In the genomic region with DNA sequence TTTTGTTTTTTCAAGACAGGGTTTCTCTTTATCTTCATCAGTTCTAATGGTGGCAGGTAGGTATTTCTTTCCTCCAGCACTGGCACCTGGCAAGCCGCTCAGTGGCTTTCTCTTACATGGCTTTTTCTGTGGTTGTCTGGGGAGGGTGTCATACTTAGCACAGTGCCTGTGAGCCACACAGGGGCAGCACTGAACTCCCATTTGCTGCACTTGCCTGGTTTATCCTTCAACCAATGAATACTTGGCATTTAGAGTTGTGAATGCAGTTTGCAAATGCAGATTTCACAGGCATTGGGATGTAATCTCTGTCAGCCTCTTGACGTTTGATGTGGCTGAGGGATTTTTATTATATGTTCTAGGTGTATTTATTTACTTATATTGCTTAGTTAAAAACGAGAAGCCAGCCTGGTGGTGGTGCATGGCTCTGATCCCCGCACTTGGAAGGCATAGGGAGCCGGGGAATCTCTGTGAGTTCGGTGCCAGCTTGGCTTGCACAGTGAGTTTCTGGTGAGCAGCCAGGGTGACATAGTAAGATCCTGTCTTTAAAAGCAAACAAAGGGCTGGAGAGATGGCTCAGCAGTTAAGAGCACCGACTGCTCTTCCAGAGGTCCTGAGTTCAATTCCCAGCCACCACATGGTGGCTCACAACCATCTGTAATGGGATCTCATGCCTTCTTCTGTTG, we compare ENCODE assay signal across 9 mouse cellular contexts. TPM values are rescaled to one million over a fixed set of nuclear protein-coding genes. Genes with fewer than 3 reads are reported as not detected.
DNase-seq lines count a peak whose midpoint lies in the region; ATAC-seq and TF ChIP-seq lines count a peak whose summit lies in the region.
"Had no signal": no experiment of that assay in that cellular context is flagged by ENCODE, and none has a peak within 500 bp of the region (broad histone marks: within the 10 kb centered on the region; RNA-seq: fewer than 3 reads in every experiment).

No protein-coding gene starts in this region.

- peak; percentile 66 for DNase-seq in cerebellum, adult 11-12 months
- DNase-seq in left cerebral cortex, adult 2 months (ENCODE audit: extremely low spot score in 1 of 2, low spot score in 2 of 2): no peak
- DNase-seq in left cerebral cortex, adult 8-10 months (ENCODE audit: low spot score in 2 of 2): no peak
- peak; percentile 77 for DNase-seq in adipocyte (ENCODE audit: low spot score)

- H3K27me3 ChIP-seq in midbrain, embryonic 15.5 days (replicated peaks): no peaks in the 10 kb centered on the region

- intact Hi-C loops in left cerebral cortex, adult 2 months (cut with DNase I): no loop called here

- no peaks in the 10 kb centered on the region for H3K9me3 ChIP-seq in midbrain, embryonic 15.5 days

- no peak overlapping the region for H3K9ac ChIP-seq in midbrain, embryonic 15.5 days

- H3K4me1 ChIP-seq in midbrain, embryonic 15.5 days: peaks cover 33% of the 10 kb centered on the region

- no peak overlapping the region for H3K4me3 ChIP-seq in left cerebral cortex, adult 2 months
- no peak overlapping the region for H3K4me3 ChIP-seq in midbrain, embryonic 15.5 days

- H3K4me2 ChIP-seq in midbrain, embryonic 15.5 days: no peak overlapping the region

- 63% methylated on average over 7 of the region's 7 CpGs for WGBS in midbrain, embryonic 15.5 days

- peak overlapping the region; percentile 47; the same call in 1 of the 2 replicates for H3K27ac ChIP-seq in left cerebral cortex, adult 2 months
- no peak overlapping the region; the same call in 1 of the 2 replicates for H3K27ac ChIP-seq in midbrain, embryonic 15.5 days

- ATAC-seq in cerebellum, adult (ENCODE audit: insufficient number of reproducible peaks, low FRiP score, low TSS enrichment): no peak
- peak; percentile 23 for ATAC-seq in inflammation-experienced regulatory T-cells, adult 6 months
- no peak for ATAC-seq in erythroid progenitor cell, adult 5-6 weeks (replicated peaks; ENCODE audit: low FRiP score, poor library complexity, severe bottlenecking)
- no peak for ATAC-seq in midbrain, embryonic 15.5 days (replicated peaks)

- H3K36me3 ChIP-seq in midbrain, embryonic 15.5 days (replicated peaks): no peaks in the 10 kb centered on the region; the same call in 1 of the 2 replicates

- TF ChIP-seq CTCF in left cerebral cortex, adult 2 months (IDR thresholded peaks at IDR 0.05): peak; percentile 57

RNA-seq across cellular contexts. Expression of a gene that starts 6.6 kb away (rescaled TPM):
- total RNA-seq in left cerebral cortex, adult 2 months (2021): 100 to 1,000 TPM; 300 to 307 TPM
- total RNA-seq in left cerebral cortex, adult 8-10 months (2022): 100 to 1,000 TPM; 281 to 320 (median 303) TPM
- 100 to 1,000 TPM; 124 to 249 (median 126) TPM for polyA plus RNA-seq in inflammation-experienced regulatory T-cells, adult 6 months (2017; shearing (Covaris generic))
- total RNA-seq in erythroid progenitor cell, adult 5-6 weeks (2015; ENCODE audit: low replicate concordance): 15.1 and 30.2 TPM in 2 replicates
- total RNA-seq in erythroid progenitor cell, adult 5-6 weeks (2017; ENCODE audit: low replicate concordance): 3.7 and 3.9 TPM in 2 replicates
- polyA plus RNA-seq in midbrain, embryonic 15.5 days (2015; fragmentation: Nextera tagmentation; extraction: Ambion mirVana): 409 and 418 TPM in 2 replicates

RNA-seq across cellular contexts. Expression of a gene that starts 25.8 kb away (rescaled TPM):
- not detected for total RNA-seq in left cerebral cortex, adult 2 months (2021)
- not detected for total RNA-seq in left cerebral cortex, adult 8-10 months (2022)
- not detected for polyA plus RNA-seq in inflammation-experienced regulatory T-cells, adult 6 months (2017; shearing (Covaris generic))
- not detected in 2 replicates for total RNA-seq in erythroid progenitor cell, adult 5-6 weeks (2015; ENCODE audit: low replicate concordance)
- not detected in 2 replicates for total RNA-seq in erythroid progenitor cell, adult 5-6 weeks (2017; ENCODE audit: low replicate concordance)
- polyA plus RNA-seq in midbrain, embryonic 15.5 days (2015; fragmentation: Nextera tagmentation; extraction: Ambion mirVana): not detected in 2 replicates
- polyA plus RNA-seq: C2C12 had no signal

RNA-seq across cellular contexts. Expression of a gene that starts 32.3 kb away (rescaled TPM):
- 1 to 10 TPM; 2.1 to 2.6 TPM for total RNA-seq in left cerebral cortex, adult 2 months (2021)
- total RNA-seq in left cerebral cortex, adult 8-10 months (2022): 1 to 10 TPM; 2.1 to 3.2 (median 2.6) TPM
- polyA plus RNA-seq in inflammation-experienced regulatory T-cells, adult 6 months (2017; shearing (Covaris generic)): 10 to 100 TPM in 1 of 3 experiments, 1 to 10 TPM in 2; 6.0 to 13.1 (median 9.7) TPM
- 0.72 TPM in 1 of 2 replicates, not detected in the other for total RNA-seq in erythroid progenitor cell, adult 5-6 weeks (2015; ENCODE audit: low replicate concordance)
- not detected in 2 replicates for total RNA-seq in erythroid progenitor cell, adult 5-6 weeks (2017; ENCODE audit: low replicate concordance)
- polyA plus RNA-seq in midbrain, embryonic 15.5 days (2015; fragmentation: Nextera tagmentation; extraction: Ambion mirVana): 0.13 and 0.19 TPM in 2 replicates

Comparison
In these comparisons a context has a peak if more than half of its experiments do, and no peak if none do; other contexts are left out.
1. DNase-seq: peak in cerebellum, adult 11-12 months (single experiment) and adipocyte (single experiment); none in left cerebral cortex, adult 2 months (0 of 2) and left cerebral cortex, adult 8-10 months (0 of 2).
2. RNA of a gene that starts 6.6 kb away (total RNA-seq): 281 to 320 TPM in left cerebral cortex, adult 8-10 months and 300 to 307 TPM in left cerebral cortex, adult 2 months; 3.7 to 30.2 TPM in erythroid progenitor cell, adult 5-6 weeks; every median in the first group is over 4 times any median in the second.